Mouse (Mus musculus) layer of hippocampus, adult 18-20 months (tissue): ENCODE results near the gene Pjvk. TPM values are rescaled to one million over a fixed set of nuclear protein-coding genes. Genes with fewer than 3 reads are reported as not detected.

ENCODE experiments used
- total RNA-seq, 2 experiments: library from RNA; stranded (reverse); gene quantifications; 2 replicates each; pipeline ENCODE4 v1.2.3; 2021

Gene Pjvk
- total RNA-seq, 2 experiments from 2014 or later: 0.42 TPM; not detected in 1

Other genes with a start within 250 kb of the Pjvk start
- gene Osbpl6, start 242.0 kb upstream of the Pjvk start, total RNA-seq: 10 to 100 TPM; 62.4 to 67.2 TPM
- gene Prkra, start 461 bp upstream of the Pjvk start, total RNA-seq: 10 to 100 TPM; 17.5 to 18.8 TPM
- 1 to 10 TPM; 5.2 to 5.3 TPM for gene Fkbp7, start 24.6 kb downstream of the Pjvk start, total RNA-seq
- 10 to 100 TPM; 53.8 to 55.7 TPM for gene Plekha3, start 26.8 kb downstream of the Pjvk start, total RNA-seq